Mouse (Mus musculus): ENCODE data around the gene Iqsec3. TPM values are rescaled to one million over a fixed set of nuclear protein-coding genes. Genes with fewer than 3 reads are reported as not detected.

The Iqsec3 gene
- polyA plus RNA-seq, 1 experiment, result not detected

DNA sequence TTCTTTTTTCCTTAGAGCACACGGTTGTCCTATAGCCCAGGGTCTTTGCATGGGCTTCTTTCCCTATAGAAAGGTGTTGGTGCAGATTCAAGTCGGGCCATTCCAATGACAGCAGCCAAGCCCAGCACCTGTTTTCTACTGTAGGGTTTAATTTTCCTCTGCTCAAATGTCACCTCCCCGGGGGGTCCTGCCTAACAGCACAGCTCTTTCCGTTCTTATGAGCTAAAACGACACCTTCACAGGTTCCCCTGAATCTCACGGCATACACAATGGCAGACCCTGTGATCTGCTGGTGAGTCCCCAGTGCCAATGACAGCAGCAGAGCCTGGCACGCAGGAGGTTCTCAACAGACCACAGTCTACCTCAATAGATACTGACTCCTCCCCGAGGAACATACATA is 16.1 kb downstream of the Iqsec3 start:
- Histone ChIP-seq H3K27ac (ENCODE audit: insufficient read depth, low read depth, low read length) (no peak overlapping the region), H3K4me3 (ENCODE audit: insufficient read depth, low read length) (no peak overlapping the region), H3K4me1 (ENCODE audit: control insufficient read depth, insufficient read depth, low read length) (no peaks in the 10 kb centered on the region)
- TF ChIP-seq CTCF (IDR thresholded peaks at IDR 0.05; ENCODE audit: low read depth, low read length), result no peak
- no peak for TF ChIP-seq POLR2A (IDR thresholded peaks at IDR 0.05; ENCODE audit: borderline replicate concordance, low read depth, low read length)

DNA sequence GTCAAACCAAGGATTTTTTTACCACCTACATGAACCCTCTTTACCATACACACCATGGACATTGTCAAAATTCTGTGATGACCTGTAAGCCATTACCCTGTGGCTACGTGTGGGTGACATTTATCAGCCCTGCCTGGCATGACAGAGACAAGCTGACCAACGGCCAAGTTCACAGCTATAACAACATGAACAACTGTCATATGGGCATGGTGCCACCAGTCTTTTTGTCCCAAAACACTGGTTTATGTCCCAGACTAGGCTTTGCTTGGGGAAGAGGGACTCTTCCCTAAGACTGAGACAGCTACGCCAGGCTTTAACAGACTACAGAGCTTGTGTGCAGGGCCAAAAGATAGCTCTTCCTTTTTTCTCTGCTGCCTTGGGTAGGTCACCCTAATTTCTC is 16.8 kb downstream of the Iqsec3 start:
- TF ChIP-seq CTCF (IDR thresholded peaks at IDR 0.05; ENCODE audit: low read depth, low read length) (no peak), POLR2A (IDR thresholded peaks at IDR 0.05; ENCODE audit: borderline replicate concordance, low read depth, low read length) (no peak)
- Histone ChIP-seq H3K27ac (ENCODE audit: insufficient read depth, low read depth, low read length) (no peak overlapping the region), H3K4me1 (ENCODE audit: control insufficient read depth, insufficient read depth, low read length) (no peaks in the 10 kb centered on the region), H3K4me3 (ENCODE audit: insufficient read depth, low read length) (no peak overlapping the region)

DNA sequence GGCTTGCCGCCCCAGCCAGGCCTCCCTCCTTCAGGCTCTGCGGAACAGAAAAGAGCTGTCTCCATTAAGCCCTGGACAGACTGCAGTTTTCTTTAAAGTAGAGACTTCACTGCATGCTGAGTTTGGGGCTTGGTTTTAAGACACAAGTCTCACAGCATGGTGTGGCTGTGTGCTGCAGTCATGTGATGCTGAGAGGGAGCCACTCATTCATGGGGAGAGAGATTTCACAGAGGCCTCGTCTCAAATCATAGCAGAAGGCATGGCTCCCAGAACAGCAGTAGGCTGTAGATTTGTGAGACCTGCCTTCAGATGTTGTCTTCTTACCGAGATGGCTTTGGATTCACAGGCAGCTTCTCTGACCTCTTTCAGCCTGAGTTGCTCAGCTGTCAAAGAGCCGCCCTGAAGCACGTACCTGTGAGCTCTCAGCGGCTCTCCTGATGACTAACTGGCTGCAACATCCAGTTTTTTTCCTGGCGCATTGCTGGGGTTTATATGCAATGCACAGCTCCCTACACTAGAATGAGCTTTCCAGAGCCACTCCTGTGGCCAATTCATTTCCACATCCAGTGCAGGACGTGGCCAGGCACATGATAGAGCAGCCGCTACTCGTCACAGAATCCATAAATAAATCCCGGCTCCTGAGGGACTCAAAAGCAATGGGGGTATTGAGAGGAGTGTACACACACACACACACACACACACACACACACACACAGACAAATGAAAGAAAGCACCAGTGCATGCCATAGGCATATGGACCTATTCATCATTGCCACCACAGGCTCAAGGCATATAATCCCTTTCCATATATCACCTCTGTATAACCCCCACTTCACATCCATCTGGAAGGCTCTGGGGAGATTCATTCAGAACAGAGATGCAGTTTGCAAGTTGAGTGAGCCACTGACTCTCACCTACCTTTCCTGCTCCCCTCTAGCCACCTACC is 18.7 kb downstream of the Iqsec3 start:
- no peak for TF ChIP-seq CTCF (IDR thresholded peaks at IDR 0.05; ENCODE audit: low read depth, low read length)
- TF ChIP-seq POLR2A (IDR thresholded peaks at IDR 0.05; ENCODE audit: borderline replicate concordance, low read depth, low read length), result no peak
- no peaks in the 10 kb centered on the region for H3K4me1 ChIP-seq (ENCODE audit: control insufficient read depth, insufficient read depth, low read length)
- H3K4me3 ChIP-seq (ENCODE audit: insufficient read depth, low read length), result no peak overlapping the region
- no peak overlapping the region for H3K27ac ChIP-seq (ENCODE audit: insufficient read depth, low read depth, low read length)

DNA sequence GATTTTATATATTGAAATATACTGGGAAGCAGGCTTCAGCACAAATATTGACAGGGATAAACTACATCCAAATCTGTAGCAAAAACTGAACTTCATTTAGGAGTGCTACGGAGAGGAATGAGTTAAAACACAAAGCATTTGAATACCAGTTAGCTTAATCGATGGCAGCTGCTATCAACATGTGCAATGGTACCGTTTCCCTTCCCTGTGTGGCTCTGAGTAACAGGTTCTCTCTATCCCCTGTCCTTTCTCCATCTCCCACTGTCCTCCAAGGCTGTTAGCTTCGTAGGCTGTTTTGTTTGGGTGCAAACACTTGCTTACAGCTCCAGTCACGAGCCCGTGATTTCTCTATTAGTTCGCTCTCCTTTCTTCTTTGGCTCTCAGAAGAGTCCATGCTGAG is 19.7 kb downstream of the Iqsec3 start:
- Histone ChIP-seq H3K4me3 (ENCODE audit: insufficient read depth, low read length) (no peak overlapping the region), H3K27ac (ENCODE audit: insufficient read depth, low read depth, low read length) (no peak overlapping the region), H3K4me1 (ENCODE audit: control insufficient read depth, insufficient read depth, low read length) (no peaks in the 10 kb centered on the region)
- TF ChIP-seq POLR2A (IDR thresholded peaks at IDR 0.05; ENCODE audit: borderline replicate concordance, low read depth, low read length), result no peak
- no peak for TF ChIP-seq CTCF (IDR thresholded peaks at IDR 0.05; ENCODE audit: low read depth, low read length)

DNA sequence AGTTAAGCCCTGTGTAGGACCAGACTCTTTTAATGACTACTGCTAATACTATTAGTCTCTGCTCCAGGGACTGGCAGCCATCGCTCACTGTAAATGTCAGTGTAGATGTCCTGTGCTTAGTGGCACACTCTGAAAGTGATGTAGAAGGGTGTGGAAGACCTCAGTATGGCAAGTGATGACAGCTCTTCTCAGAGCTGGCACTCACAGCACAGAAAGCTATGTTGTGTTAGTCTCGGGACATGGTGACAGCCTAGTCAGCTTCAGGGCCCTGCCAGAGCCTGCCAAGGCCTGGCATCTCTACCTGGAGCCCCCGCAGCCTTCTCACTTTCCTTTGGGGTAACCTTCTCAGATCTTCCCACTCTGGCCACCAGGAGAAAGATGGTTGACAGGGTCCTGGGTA is 21.8 kb downstream of the Iqsec3 start:
- Histone ChIP-seq H3K27ac (ENCODE audit: insufficient read depth, low read depth, low read length) (no peak overlapping the region), H3K4me1 (ENCODE audit: control insufficient read depth, insufficient read depth, low read length) (no peaks in the 10 kb centered on the region), H3K4me3 (ENCODE audit: insufficient read depth, low read length) (no peak overlapping the region)
- TF ChIP-seq CTCF (IDR thresholded peaks at IDR 0.05; ENCODE audit: low read depth, low read length), result no peak
- no peak for TF ChIP-seq POLR2A (IDR thresholded peaks at IDR 0.05; ENCODE audit: borderline replicate concordance, low read depth, low read length)

DNA sequence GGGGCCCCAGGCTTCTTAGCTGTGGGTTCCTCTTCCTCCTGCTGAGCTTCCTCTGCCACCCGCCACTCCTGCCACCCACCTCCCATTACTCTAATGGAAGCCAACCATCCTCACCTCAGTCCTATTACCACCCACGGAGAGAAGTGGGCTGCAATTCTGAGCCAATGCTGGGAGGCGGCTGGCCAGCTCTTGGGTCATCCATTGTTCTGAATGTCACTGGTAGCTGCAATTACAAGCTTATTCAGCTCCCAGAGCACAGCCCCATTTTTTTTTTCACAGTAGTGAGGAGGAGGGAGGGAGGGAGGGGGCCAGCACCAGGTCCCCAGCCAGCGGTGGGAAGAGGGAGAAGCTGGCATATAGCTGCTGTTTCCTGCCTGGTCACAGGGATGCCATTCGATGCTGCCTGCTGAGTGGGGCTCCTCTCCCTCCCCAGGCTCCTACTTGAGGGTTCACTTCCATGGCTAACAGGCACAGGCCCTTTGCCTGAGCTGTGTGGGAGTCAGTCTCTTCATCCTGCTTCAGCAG is 32.7 kb downstream of the Iqsec3 start:
- no peak overlapping the region for H3K27ac ChIP-seq (ENCODE audit: insufficient read depth, low read depth, low read length)
- no peak overlapping the region for H3K4me3 ChIP-seq (ENCODE audit: insufficient read depth, low read length)
- no peaks in the 10 kb centered on the region for H3K4me1 ChIP-seq (ENCODE audit: control insufficient read depth, insufficient read depth, low read length)
- TF ChIP-seq CTCF (IDR thresholded peaks at IDR 0.05; ENCODE audit: low read depth, low read length), result no peak
- no peak for TF ChIP-seq POLR2A (IDR thresholded peaks at IDR 0.05; ENCODE audit: borderline replicate concordance, low read depth, low read length)

DNA sequence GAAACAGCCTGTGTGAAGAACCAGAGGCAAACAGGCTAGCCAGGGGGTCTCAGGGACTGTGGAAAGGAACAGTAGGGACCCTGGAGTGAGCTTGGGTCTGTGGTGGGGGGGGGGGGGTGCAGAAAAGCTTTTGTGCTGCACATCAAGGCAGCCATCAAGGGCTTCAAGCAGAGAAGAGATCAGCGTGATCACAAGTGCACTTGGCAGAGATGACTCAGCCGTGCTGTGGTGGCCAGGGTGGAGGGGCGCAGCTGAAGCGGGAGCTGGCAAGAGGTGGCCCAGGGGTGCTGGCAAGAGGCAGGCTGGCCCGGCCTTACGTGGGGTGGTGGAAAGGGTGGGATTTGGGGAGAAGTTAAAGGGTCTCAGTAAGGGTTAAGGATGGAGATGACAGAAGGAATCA is 48.6 kb downstream of the Iqsec3 start:
- no peak for TF ChIP-seq CTCF (IDR thresholded peaks at IDR 0.05; ENCODE audit: low read depth, low read length)
- TF ChIP-seq POLR2A (IDR thresholded peaks at IDR 0.05; ENCODE audit: borderline replicate concordance, low read depth, low read length), result no peak
- no peak overlapping the region for H3K27ac ChIP-seq (ENCODE audit: insufficient read depth, low read depth, low read length)
- H3K4me3 ChIP-seq (ENCODE audit: insufficient read depth, low read length), result no peak overlapping the region
- H3K4me1 ChIP-seq (ENCODE audit: control insufficient read depth, insufficient read depth, low read length), result no peaks in the 10 kb centered on the region

DNA sequence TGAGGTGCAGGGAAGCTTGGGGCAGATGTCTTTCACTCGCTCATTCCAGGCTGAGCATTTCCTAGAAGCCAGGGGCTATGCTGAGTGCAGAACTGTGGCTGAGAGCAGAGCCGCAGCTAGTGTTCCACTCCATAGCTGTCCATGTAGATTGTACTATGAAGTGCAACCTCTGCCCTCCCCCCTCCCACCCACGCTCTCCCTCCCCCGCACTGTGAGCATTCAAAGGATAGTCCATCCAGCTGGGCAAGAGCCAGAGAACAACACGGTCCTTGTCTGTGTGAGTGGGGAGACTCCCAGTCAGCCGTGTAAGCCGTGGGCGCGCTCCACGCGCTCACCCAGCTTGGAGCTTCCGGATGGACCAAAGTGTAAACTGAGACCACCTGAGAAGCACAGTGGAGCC is 49.1 kb downstream of the Iqsec3 start:
- no peak overlapping the region for H3K27ac ChIP-seq (ENCODE audit: insufficient read depth, low read depth, low read length)
- no peaks in the 10 kb centered on the region for H3K4me1 ChIP-seq (ENCODE audit: control insufficient read depth, insufficient read depth, low read length)
- H3K4me3 ChIP-seq (ENCODE audit: insufficient read depth, low read length), result no peak overlapping the region
- TF ChIP-seq CTCF (IDR thresholded peaks at IDR 0.05; ENCODE audit: low read depth, low read length), result no peak
- TF ChIP-seq POLR2A (IDR thresholded peaks at IDR 0.05; ENCODE audit: borderline replicate concordance, low read depth, low read length), result no peak

DNA sequence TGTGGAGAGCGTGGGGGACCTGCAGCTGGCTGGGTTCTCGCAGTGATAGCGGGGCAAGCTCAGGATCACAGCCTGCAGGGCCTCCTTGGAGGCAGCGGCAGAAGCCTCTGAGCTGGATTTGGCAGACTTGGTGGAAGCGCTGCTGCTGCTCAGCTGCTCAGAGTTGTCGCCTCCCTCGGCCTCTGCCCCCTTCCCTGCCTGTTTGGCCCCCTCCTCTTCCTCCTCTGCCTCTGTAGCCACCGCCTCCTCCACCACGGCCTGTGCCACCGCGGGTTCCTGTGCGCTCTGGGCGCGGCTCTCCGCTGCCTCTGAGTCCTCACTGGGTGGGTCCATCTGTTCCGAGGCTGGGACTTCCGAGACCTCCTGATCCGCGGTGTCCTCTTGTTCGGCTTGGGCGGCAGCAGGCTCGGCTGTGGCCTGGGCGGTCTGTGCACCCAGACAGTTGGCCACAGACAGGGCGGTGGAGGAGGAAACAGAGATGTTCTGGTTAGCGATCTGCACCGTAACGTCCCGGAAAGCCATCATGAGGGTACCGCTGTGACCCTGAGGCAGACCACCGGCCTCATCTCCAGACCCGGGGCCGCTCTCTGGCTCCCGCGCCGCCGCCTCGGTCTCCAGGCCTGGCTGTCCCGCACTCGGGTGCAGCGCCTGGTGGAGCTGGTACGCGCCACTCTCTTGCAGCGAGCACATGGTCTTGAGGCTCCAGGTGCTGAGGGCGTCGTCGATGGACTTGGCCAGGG is 60.8 kb downstream of the Iqsec3 start:
- H3K27ac ChIP-seq (ENCODE audit: insufficient read depth, low read depth, low read length), result no peak overlapping the region
- no peak for TF ChIP-seq POLR2A (IDR thresholded peaks at IDR 0.05; ENCODE audit: borderline replicate concordance, low read depth, low read length)
- peaks cover 8% of the 10 kb centered on the region; the same call in 1 of the 2 replicates for H3K4me1 ChIP-seq (ENCODE audit: control insufficient read depth, insufficient read depth, low read length)
- peak overlapping the region; percentile 30; the same call in 1 of the 2 replicates for H3K4me3 ChIP-seq (ENCODE audit: insufficient read depth, low read length)

DNA sequence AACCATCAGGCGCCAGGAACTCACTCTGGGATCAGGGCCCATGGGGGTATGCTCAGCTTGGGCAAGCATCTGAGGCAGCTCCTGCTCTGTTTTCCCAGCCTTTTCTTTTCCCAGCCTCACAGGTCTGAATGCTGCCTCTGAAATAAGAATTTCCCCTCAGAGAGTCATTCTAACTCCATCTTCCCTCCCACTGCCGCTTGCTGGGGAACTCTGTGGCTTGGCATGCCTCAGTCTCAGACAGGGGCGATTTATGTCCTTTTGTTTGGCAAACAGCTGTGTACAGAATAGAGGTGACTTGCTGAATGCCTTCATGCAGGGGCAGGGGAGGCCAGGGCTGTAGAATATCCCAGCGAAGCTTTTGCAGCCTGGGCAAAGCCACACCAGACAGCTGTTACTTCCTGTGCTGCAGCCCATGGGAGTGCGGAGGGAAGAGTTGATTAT is 65.9 kb downstream of the Iqsec3 start:
- TF ChIP-seq POLR2A (IDR thresholded peaks at IDR 0.05; ENCODE audit: borderline replicate concordance, low read depth, low read length), result no peak
- no peak for TF ChIP-seq CTCF (IDR thresholded peaks at IDR 0.05; ENCODE audit: low read depth, low read length)
- Histone ChIP-seq H3K27ac (ENCODE audit: insufficient read depth, low read depth, low read length) (no peak overlapping the region), H3K4me1 (ENCODE audit: control insufficient read depth, insufficient read depth, low read length) (peaks cover 8% of the 10 kb centered on the region; the same call in 1 of the 2 replicates), H3K4me3 (ENCODE audit: insufficient read depth, low read length) (no peak overlapping the region)
